Mouse (Mus musculus): ENCODE data around the gene Plod3.
"Not testable (repeated sequence)": the region's sequence is repeated elsewhere in the genome, so short reads cannot be mapped to it uniquely, and the experiment has no call there.

Gene Plod3

GRCm38 (mm10) chr5:136986695-136987137 is at the start of gene Plod3:
Gene Plod3 (plus strand): TSS chr5:136987019.
- peak; percentile 99 for DNase-seq (ENCODE audit: low read depth, low spot score)

GRCm38 (mm10) chr5:136937621-136938020 is 49.2 kb upstream of the Plod3 start:
- DNase-seq (ENCODE audit: low read depth, low spot score) = no peak

GRCm38 (mm10) chr5:136939284-136939683 is 47.5 kb upstream of the Plod3 start:
- DNase-seq (ENCODE audit: low read depth, low spot score) = no peak

- not testable (repeated sequence) for DNase-seq (ENCODE audit: low read depth, low spot score)
Measured at GRCm38 (mm10) chr5:136940029-136940428, 46.8 kb upstream of the Plod3 start.

GRCm38 (mm10) chr5:136940845-136941560 is 45.8 kb upstream of the Plod3 start:
- DNase-seq (ENCODE audit: low read depth, low spot score) = no peak

- no peak for DNase-seq (ENCODE audit: low read depth, low spot score)
Measured at GRCm38 (mm10) chr5:136942781-136943180, 44.0 kb upstream of the Plod3 start.

GRCm38 (mm10) chr5:136943382-136943781 is 43.4 kb upstream of the Plod3 start:
- DNase-seq (ENCODE audit: low read depth, low spot score) = no peak

GRCm38 (mm10) chr5:136945084-136945483 is 41.7 kb upstream of the Plod3 start:
- DNase-seq (ENCODE audit: low read depth, low spot score) = no peak

GRCm38 (mm10) chr5:136947874-136948273 is 38.9 kb upstream of the Plod3 start:
- DNase-seq (ENCODE audit: low read depth, low spot score) = no peak

- not testable (repeated sequence) for DNase-seq (ENCODE audit: low read depth, low spot score)
Measured at GRCm38 (mm10) chr5:136949551-136950336, 37.1 kb upstream of the Plod3 start.

GRCm38 (mm10) chr5:136950521-136950920 is 36.3 kb upstream of the Plod3 start:
- no peak for DNase-seq (ENCODE audit: low read depth, low spot score)

- no peak for DNase-seq (ENCODE audit: low read depth, low spot score)
Measured at GRCm38 (mm10) chr5:136952153-136952552, 34.7 kb upstream of the Plod3 start.

- peak; percentile 93 for DNase-seq (ENCODE audit: low read depth, low spot score)
Measured at GRCm38 (mm10) chr5:136953015-136953414, 33.8 kb upstream of the Plod3 start, which contains the start of gene Fis1. Gene Fis1 (plus strand): TSS chr5:136953275.

GRCm38 (mm10) chr5:136953440-136953951 is 33.3 kb upstream of the Plod3 start:
- DNase-seq (ENCODE audit: low read depth, low spot score) = no peak

- DNase-seq (ENCODE audit: low read depth, low spot score) = no peak
Measured at GRCm38 (mm10) chr5:136955622-136956021, 31.2 kb upstream of the Plod3 start.

GRCm38 (mm10) chr5:136957250-136957649 is 29.6 kb upstream of the Plod3 start:
- no peak for DNase-seq (ENCODE audit: low read depth, low spot score)

- no peak for DNase-seq (ENCODE audit: low read depth, low spot score)
Measured at GRCm38 (mm10) chr5:136958991-136959605, 27.7 kb upstream of the Plod3 start.

GRCm38 (mm10) chr5:136960053-136960452 is 26.8 kb upstream of the Plod3 start:
- DNase-seq (ENCODE audit: low read depth, low spot score) = no peak

- DNase-seq (ENCODE audit: low read depth, low spot score) = no peak
Measured at GRCm38 (mm10) chr5:136961334-136961982, 25.4 kb upstream of the Plod3 start.

- peak; percentile 80 for DNase-seq (ENCODE audit: low read depth, low spot score)
Measured at GRCm38 (mm10) chr5:136961983-136962461, 24.8 kb upstream of the Plod3 start.

GRCm38 (mm10) chr5:136962501-136962900 is 24.3 kb upstream of the Plod3 start:
- DNase-seq (ENCODE audit: low read depth, low spot score) = peak; percentile 46
